Mouse (Mus musculus) colon, adult 2 months (tissue): Measurements from ENCODE around the gene Nhlh1. TPM values are rescaled to one million over a fixed set of nuclear protein-coding genes. Genes with fewer than 3 reads are reported as not detected.

Source experiments
- polyA plus RNA-seq: library from polyadenylated mRNA; depleted of rRNA; stranded (reverse); fragments of >200 nt; gene quantifications from 2 replicates; pipeline ENCODE4 v1.2.3, GENCODE M21; 2012; rRNA removed

The Nhlh1 gene
- not detected in 2 replicates for polyA plus RNA-seq

GRCm38 (mm10) chr1:172057491-172057921 lies at the start of gene Nhlh1:
TSS of gene Nhlh1 (minus strand) at chr1:172057573.

DNA sequence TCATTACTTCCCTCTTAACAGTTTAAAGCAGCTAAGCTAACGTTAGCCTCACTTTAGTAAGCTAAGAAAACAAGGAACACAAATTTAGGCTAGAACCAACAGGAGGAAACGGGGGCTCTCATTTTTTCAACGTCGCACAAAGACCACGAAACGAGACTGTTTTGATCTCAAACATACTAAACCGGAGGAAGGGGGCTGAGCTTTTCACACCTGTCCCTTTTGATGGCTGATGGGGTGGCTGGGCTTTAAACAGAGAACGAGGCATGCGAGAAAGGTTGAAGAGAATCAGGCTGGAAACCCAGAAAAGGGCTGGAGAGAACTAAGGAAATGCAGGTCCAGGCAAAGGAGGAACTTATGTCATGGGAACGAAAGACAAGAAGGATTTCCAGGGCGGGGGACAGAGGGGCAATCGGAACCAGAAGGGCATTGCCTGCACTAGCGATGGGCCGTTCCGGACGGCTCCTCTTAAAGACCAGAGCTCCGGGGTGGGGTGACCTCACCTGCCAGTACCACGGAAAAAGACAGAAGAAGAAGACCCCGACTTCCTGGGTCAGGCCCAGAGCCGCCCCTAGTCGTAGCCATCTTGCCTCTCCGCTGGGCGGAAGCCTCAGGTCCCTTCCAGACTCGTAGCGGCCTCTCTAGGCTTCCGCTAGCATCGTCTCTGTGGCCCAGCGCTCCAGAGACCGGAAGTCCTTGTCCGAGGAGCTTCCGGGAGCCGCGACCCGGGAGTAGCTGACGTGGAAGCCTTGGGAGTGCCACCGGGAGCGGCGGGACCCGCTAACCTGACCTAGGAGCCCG lies 24.9 kb upstream of the Nhlh1 start, which contains the start of the genes Copa and Ncstn:
Copa (plus strand) TSS at position 429 of the 798 bp plus-strand sequence.
Ncstn (minus strand) TSS at position 695 of the 798 bp plus-strand sequence.

GRCm38 (mm10) chr1:172028394-172029275 lies 28.7 kb downstream of the Nhlh1 start, which contains the start of gene Vangl2:
TSS of gene Vangl2 (minus strand) at chr1:172028444.

Other genes with a start within 250 kb of the Nhlh1 start
- gene Cd84, start 217.9 kb downstream of the Nhlh1 start, polyA plus RNA-seq = 0.44 and 0.59 TPM in 2 replicates
- gene Gm10521, start 161.9 kb downstream of the Nhlh1 start, polyA plus RNA-seq = 0.08 and 0.09 TPM in 2 replicates
- gene Slamf6, start 140.1 kb downstream of the Nhlh1 start, polyA plus RNA-seq = 0.20 and 0.27 TPM in 2 replicates
- 2.5 and 2.6 TPM in 2 replicates for gene Vangl2, start 29.1 kb downstream of the Nhlh1 start, polyA plus RNA-seq
- gene Copa, start 25.0 kb upstream of the Nhlh1 start, polyA plus RNA-seq = 26.1 and 37.2 TPM in 2 replicates
- gene Ncstn, start 25.2 kb upstream of the Nhlh1 start, polyA plus RNA-seq = 99.1 and 101 TPM in 2 replicates
- gene Pex19, start 69.2 kb upstream of the Nhlh1 start, polyA plus RNA-seq = 41.3 and 47.3 TPM in 2 replicates
- gene Dcaf8, start 90.5 kb upstream of the Nhlh1 start, polyA plus RNA-seq = 43.7 and 46.7 TPM in 2 replicates
- gene Pea15a, start 149.2 kb upstream of the Nhlh1 start, polyA plus RNA-seq = 26.6 and 27.5 TPM in 2 replicates
- gene Casq1, start 162.3 kb upstream of the Nhlh1 start, polyA plus RNA-seq = 0.22 and 0.60 TPM in 2 replicates
- 0.06 TPM in 1 of 2 replicates, not detected in the other for gene Atp1a4, start 200.8 kb upstream of the Nhlh1 start, polyA plus RNA-seq
- 141 and 148 TPM in 2 replicates for gene Igsf8, start 204.1 kb upstream of the Nhlh1 start, polyA plus RNA-seq
- 10.9 and 12.5 TPM in 2 replicates for gene Atp1a2, start 240.5 kb upstream of the Nhlh1 start, polyA plus RNA-seq